Mouse (Mus musculus): ENCODE results near the gene Faf1. TPM values are rescaled to one million over a fixed set of nuclear protein-coding genes. Genes with fewer than 3 reads are reported as not detected.

Faf1 gene
- total RNA-seq, 4 experiments from 2014 or later: 42.9 to 51.1 (median 47.2) TPM

GRCm38 (mm10) chr4:109978068-109978857, 301.9 kb downstream of the Faf1 start:
- no peak for DNase-seq (ENCODE audit: low spot score in 2 of 2)

- DNase-seq (ENCODE audit: low spot score in 2 of 2): no peak
Measured at GRCm38 (mm10) chr4:109978858-109979340, 302.5 kb downstream of the Faf1 start.

GRCm38 (mm10) chr4:109979461-109980320, 303.3 kb downstream of the Faf1 start:
- no peak for DNase-seq (ENCODE audit: low spot score in 2 of 2)

DNA sequence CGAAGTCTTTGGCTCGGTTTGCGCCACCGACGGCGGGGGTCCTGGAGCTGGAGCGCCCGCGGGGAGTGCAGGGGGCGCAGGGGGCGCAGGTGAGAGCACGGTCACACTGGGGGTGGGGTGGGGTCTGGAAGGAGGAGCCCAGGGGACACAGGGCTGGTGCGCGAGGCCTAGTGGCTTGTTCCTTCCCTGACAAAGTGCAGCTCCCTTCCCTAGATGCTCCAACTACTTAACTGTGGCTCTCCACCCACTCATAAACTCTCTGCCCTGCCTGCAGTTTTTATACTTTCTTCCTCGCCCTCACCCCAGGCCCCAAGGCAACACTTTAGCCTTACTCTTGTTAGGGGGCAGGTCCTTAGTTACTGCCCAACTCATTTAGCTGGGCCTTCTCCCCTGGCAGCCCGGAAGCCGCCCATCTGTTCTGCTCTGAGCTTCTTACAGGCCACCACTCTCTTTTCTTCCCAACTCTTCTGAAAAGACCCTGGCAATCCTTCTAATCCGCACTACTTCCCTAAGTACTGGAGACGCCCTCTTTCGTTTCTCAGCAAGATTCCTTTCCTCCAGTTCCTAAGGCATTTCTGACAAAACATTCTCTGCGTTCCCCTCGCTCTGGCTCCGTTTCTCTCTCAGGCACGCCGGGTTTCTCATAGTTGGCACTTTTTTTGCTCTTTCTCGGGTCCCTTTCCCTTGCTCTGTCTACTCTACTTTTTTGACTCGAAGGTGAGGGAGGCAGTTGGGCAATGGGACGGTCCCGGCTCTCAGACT, 304.1 kb downstream of the Faf1 start:
- no peak for DNase-seq (ENCODE audit: low spot score in 2 of 2)

DNA sequence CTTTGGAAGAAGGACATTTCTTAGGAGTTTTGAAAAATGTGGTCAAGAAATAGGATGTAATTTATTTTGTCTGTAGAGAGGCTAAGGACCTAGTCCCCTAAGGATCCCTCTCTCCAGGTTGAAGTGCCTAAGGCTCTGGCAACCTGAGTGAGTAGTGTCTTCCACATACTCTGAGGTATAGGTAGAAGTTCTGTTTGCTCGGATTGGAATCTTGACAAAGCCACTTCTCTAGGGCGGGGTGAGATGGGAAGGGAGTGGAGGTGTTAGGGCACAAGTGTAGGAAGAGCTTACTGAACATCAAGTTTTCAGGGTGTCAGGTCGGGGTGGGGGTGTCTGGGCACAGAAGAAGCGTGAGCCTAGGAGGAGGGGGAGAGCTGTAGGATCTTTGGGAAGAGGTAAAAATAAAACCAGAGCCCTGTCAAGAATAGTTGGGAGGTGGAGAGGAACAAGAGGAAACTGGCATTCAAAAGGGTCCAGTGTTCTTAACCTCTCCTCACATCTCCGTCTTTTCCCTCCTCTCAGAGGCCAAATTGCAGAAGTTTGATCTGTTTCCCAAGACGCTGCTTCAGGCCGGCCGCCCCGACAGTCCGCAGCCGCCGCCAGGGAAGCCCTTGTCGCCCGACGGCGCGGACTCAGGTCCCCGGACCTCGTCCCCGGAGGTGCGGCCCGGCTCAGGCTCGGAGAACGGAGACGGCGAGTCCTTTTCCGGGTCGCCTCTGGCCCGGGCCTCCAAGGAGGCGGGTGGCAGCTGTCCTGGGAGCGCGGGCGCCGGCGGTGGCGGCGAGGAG, 304.9 kb downstream of the Faf1 start:
- no peak for DNase-seq (ENCODE audit: low spot score in 2 of 2)

DNA sequence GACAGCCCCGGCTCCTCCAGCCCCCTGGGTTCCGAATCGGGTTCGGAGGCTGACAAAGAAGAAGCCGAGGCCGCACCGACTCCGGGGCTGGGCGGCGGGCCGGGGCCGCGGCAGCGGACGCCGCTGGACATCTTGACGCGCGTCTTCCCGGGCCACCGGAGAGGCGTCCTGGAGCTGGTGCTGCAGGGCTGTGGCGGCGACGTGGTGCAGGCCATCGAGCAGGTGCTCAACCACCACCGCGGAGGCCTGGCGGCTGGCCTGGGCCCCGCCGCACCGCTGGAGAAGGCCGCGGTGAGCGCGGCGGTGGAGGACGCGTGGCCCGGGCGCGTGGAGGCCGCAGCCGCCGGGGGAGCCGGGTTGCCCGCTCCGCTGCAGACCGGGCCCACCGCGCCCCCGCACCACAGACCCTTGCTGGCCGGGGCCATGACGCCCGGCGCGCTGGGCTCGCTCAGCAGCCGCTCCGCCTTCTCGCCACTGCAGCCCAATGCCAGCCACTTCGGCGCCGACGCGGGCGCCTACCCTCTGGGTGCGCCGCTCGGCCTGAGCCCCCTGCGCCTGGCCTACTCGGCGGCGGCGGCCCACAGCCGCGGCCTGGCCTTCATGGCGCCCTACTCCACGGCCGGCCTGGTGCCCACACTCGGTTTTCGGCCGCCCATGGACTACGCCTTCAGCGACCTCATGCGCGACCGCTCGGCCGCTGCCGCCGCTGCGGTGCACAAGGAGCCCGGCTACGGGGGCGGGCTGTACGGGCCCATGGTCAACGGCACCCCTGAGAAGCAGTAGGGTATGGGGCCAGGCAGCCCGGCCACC, 305.7 kb downstream of the Faf1 start:
- DNase-seq (ENCODE audit: low spot score in 2 of 2): no peak

DNA sequence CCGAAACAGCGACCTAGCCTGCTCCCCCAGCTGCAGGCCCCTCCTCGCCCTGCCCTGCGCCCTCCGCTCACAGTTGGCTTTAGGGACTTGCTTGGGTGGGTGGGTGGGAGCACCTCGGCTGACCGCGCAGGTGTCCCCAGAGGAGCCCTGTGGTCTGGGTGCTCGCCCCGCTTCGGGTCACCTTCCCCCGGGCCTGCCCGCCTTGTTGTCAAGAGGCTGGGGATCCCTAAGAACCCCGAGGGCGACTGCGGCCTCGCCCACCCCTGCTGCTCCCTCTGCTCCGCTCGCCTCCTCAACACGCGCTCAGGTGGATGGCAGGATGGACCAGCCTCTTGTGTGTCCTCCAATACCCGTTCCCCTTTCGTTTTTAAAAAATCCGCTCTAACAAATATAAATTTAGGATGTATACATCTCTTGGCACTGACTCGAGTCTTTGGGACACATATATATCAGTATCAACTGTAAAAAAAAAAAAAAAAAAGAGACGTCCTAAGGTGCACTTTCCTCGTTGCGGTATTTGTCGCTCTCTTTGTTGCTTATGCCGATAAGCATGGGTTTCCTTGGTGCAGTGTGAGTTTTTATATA, 306.4 kb downstream of the Faf1 start:
- DNase-seq (ENCODE audit: low spot score in 2 of 2): no peak

- no peak for DNase-seq (ENCODE audit: low spot score in 2 of 2)
Measured at GRCm38 (mm10) chr4:109983281-109984001, 307.1 kb downstream of the Faf1 start.

DNA sequence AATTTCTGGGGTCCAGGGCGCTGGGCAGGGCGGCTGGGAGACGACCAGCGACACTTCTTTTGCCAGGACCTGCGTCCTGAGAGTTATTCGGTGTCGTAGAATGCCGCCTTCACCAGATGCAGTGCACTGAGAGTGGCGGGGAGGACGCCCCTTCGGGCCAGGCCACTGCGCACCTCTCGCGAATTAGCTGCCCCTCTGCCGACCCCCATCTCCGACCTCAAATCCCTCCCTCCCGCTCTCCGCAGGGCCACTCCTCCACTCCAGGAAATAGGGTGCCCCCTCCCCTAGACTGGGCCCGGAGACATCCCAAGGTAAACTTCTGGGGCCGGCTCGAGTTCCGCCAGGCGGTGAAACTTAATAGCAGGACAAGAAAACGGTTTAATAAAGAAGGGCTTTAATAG, 307.6 kb downstream of the Faf1 start:
- DNase-seq (ENCODE audit: low spot score in 2 of 2): no peak

GRCm38 (mm10) chr4:109984496-109985423, 308.4 kb downstream of the Faf1 start:
- no peak for DNase-seq (ENCODE audit: low spot score in 2 of 2)

- no peak for DNase-seq (ENCODE audit: low spot score in 2 of 2)
Measured at GRCm38 (mm10) chr4:109985424-109986172, 309.2 kb downstream of the Faf1 start.

DNA sequence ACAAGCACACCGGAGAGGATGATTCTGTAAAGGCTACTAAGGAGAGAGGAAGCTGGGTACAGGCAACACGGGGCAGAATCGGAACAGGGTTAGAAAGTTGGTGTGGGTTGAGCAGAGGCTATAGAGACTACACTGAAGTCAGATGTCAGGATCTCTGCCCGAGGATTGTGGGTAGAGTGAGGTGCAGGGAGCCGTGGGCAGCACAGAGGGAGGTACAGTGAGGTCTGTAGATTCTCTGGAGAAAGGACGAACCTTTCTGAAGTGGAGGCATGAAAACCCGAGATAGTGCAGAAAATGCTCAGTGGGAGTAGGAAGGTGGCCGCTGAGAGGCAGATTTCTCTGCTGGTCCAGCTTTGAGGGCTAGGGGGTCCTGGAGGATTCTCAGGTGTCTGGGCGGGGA, 309.9 kb downstream of the Faf1 start:
- DNase-seq (ENCODE audit: low spot score in 2 of 2): no peak

GRCm38 (mm10) chr4:109986748-109987355, 310.5 kb downstream of the Faf1 start:
- DNase-seq (ENCODE audit: low spot score in 2 of 2): no peak

DNA sequence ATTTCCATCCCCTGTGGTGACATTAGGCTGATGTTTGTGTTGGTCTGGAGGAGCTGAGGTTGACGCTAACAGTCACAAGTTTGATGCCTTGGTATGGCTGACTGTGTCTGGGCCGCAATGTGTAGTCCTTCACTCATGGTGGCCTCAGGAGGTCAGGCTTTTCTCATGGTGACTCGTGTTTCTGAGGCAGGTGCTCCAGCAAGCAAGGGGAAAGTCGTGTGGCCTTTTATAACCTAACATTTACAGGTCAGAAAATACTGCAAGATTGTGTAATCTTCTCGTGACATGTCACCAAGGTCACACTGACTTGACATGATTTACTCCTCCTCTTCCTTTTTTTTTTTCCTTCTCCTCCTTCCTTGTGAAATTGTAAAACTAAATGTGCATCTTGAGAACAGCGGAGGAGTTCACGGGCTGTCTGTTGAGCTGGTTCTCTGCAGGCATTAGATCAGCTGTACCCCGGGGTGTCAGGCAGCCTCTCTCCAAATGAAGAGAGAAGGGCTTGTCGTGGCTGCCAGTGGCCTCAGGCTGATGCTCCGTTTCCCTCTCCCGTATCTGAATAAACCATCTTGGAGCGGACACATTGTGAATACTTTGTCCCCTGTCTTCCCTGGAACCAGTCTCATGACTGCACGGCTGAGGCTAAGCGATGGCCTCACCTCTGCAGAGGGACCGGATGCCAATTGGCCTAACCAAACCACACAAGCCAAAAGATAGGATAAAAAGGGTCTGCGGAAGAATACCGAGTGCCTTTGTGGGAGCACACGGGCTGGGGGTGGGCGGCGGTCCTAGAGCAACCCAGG, 311.4 kb downstream of the Faf1 start:
- DNase-seq (ENCODE audit: low spot score in 2 of 2): no peak

DNA sequence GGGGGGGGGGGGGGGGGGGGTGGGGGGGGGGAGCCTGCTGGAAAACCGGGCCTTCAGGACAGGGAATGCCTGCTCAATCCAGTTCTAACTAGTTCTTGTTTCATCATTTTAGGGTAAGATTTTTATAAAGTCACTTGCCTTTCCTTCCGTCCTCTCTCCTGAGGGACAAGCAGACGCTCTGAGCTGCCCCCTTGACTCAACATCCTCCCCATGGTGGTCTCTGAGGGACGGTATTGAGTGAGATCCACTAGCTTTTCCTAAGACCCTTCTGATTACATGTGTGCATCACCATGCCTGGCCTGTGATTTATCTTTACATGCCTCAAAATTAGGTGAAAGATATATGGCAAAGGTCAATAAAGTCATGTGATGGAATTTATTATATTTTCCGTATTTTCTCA, 312.0 kb downstream of the Faf1 start:
- no peak for DNase-seq (ENCODE audit: low spot score in 2 of 2)

GRCm38 (mm10) chr4:109989213-109989612, 312.8 kb downstream of the Faf1 start:
- DNase-seq (ENCODE audit: low spot score in 2 of 2): no peak

All from gastrocnemius, adult 8-10 months (tissue).